Mouse (Mus musculus) hindbrain, embryonic 11.5 days (tissue): ENCODE measurements around the gene Endou. TPM values are rescaled to one million over a fixed set of nuclear protein-coding genes. Genes with fewer than 3 reads are reported as not detected.
A peak's percentile ranks its signal among the peaks of the same experiment; 100 is the strongest.

Experiments
- ATAC-seq: fragments of 200-750 bp; cut with Nextera tagmentation; 2 replicates; pipeline ENCODE4 v1.8.0; 2017; ENCODE audit warnings: mild to moderate bottlenecking, moderate TSS enrichment, moderate library complexity; ENCODE audit not compliant: low FRiP score
- DNase-seq: peaks from one replicate; pipeline ENCODE4 v3.0.0-alpha.2; 2015; ENCODE audit warnings: low spot score
- H3K27ac ChIP-seq: fragments of 300-500 bp; sonication (generic); 2 replicates; pipeline ENCODE4 v1.5.1; 2014; ENCODE audit warnings: mild to moderate bottlenecking, low read depth, low read length
- H3K27me3 ChIP-seq: fragments of 300-500 bp; sonication (generic); 2 replicates; pipeline ENCODE4 v1.6.1; 2014; ENCODE audit warnings: mild to moderate bottlenecking, low read length, moderate library complexity, mixed read lengths; ENCODE audit not compliant: control insufficient read depth, insufficient read depth
- H3K36me3 ChIP-seq: fragments of 300-500 bp; sonication (generic); 2 replicates; pipeline ENCODE4 v1.6.1; 2014; ENCODE audit warnings: mild to moderate bottlenecking, low read length, moderate library complexity, mixed read lengths; ENCODE audit not compliant: control insufficient read depth, insufficient read depth
- H3K4me1 ChIP-seq: fragments of 300-500 bp; sonication (generic); replicated peaks from 2 replicates; pipeline ENCODE4 v1.6.1; 2014; ENCODE audit warnings: low read length, mixed read lengths; ENCODE audit not compliant: control insufficient read depth, insufficient read depth
- H3K4me2 ChIP-seq: fragments of 300-500 bp; sonication (generic); replicated peaks from 2 replicates; pipeline ENCODE4 v1.6.1; 2014; ENCODE audit warnings: mild to moderate bottlenecking, low read depth, low read length
- H3K4me3 ChIP-seq: fragments of 300-500 bp; sonication (generic); 2 replicates; pipeline ENCODE4 v1.5.1; 2014; ENCODE audit warnings: low read depth, low read length
- H3K9ac ChIP-seq: fragments of 300-500 bp; sonication (generic); 2 replicates; pipeline ENCODE4 v1.6.1; 2014; ENCODE audit warnings: low read depth, low read length
- H3K9me3 ChIP-seq: fragments of 300-500 bp; sonication (generic); 2 replicates; pipeline ENCODE4 v1.6.1; 2016; ENCODE audit warnings: low read length; ENCODE audit not compliant: control insufficient read depth
- WGBS: fragments of 180-500 bp; shearing (Covaris S2); extraction: QIAGEN DNeasy Blood & Tissue Kit; methylation state at CpG from one replicate; pipeline ENCODE4 v1.1.7; 2014; 5-methylcytosine and 5-hydroxymethylcytosine counted together
- polyA plus RNA-seq: library from polyadenylated mRNA; unstranded; fragments of >200 nt; fragmentation: Nextera tagmentation; extraction: Ambion mirVana; gene quantifications from 2 replicates; pipeline ENCODE4 v1.2.1, GENCODE M21; 2014

Endou gene
- polyA plus RNA-seq, 1 experiment from 2014 or later: 0.11 TPM

GRCm38 (mm10) chr15:97749841-97750240, 18.7 kb upstream of the Endou start:
- peaks cover 2% of the 10 kb centered on the region; the same call in 1 of the 2 replicates for H3K4me1 ChIP-seq
- ATAC-seq: no peak

GRCm38 (mm10) chr15:97749397-97749796, 18.3 kb upstream of the Endou start:
- Histone ChIP-seq H3K36me3 (no peaks in the 10 kb centered on the region), H3K9me3 (no peaks in the 10 kb centered on the region), H3K4me2 (no peak overlapping the region), H3K4me1 (peaks cover 2% of the 10 kb centered on the region; the same call in 1 of the 2 replicates), H3K27me3 (no peaks in the 10 kb centered on the region), H3K27ac (no peak overlapping the region), H3K4me3 (no peak overlapping the region), H3K9ac (no peak overlapping the region)
- 88% methylated on average over 9 of the region's 9 CpGs for WGBS
- ATAC-seq (no peak), DNase-seq (no peak)

More at GRCm38 (mm10) chr15:97749841-97750240, 18.7 kb upstream of the Endou start:
- no peak overlapping the region for H3K9ac ChIP-seq
- no peaks in the 10 kb centered on the region for H3K36me3 ChIP-seq
- H3K4me2 ChIP-seq: no peak overlapping the region
- 89% methylated on average over 13 of the region's 13 CpGs for WGBS
- no peak for DNase-seq
- H3K4me3 ChIP-seq: no peak overlapping the region
- no peak overlapping the region for H3K27ac ChIP-seq
- no peaks in the 10 kb centered on the region for H3K9me3 ChIP-seq
- H3K27me3 ChIP-seq: no peaks in the 10 kb centered on the region

GRCm38 (mm10) chr15:97748964-97749363, 17.8 kb upstream of the Endou start:
- DNase-seq (no peak), ATAC-seq (no peak)
- 89% methylated on average over 4 of the region's 4 CpGs for WGBS

GRCm38 (mm10) chr15:97748309-97748708, 17.2 kb upstream of the Endou start:
- H3K4me1 ChIP-seq: peaks cover 2% of the 10 kb centered on the region; the same call in 1 of the 2 replicates
- ATAC-seq (peak; percentile 57), DNase-seq (peak; percentile 41)
- no peak overlapping the region for H3K4me3 ChIP-seq
- no peaks in the 10 kb centered on the region for H3K36me3 ChIP-seq
- no peak overlapping the region for H3K4me2 ChIP-seq
- H3K27me3 ChIP-seq: no peaks in the 10 kb centered on the region
- H3K9ac ChIP-seq: no peak overlapping the region
- 14% methylated on average over 10 of the region's 10 CpGs for WGBS
- H3K9me3 ChIP-seq: no peaks in the 10 kb centered on the region
- no peak overlapping the region for H3K27ac ChIP-seq

More at GRCm38 (mm10) chr15:97748964-97749363, 17.8 kb upstream of the Endou start:
- no peaks in the 10 kb centered on the region for H3K27me3 ChIP-seq
- H3K9me3 ChIP-seq: no peaks in the 10 kb centered on the region
- no peak overlapping the region for H3K4me3 ChIP-seq
- no peak overlapping the region for H3K9ac ChIP-seq
- peaks cover 2% of the 10 kb centered on the region; the same call in 1 of the 2 replicates for H3K4me1 ChIP-seq
- no peak overlapping the region for H3K4me2 ChIP-seq
- H3K27ac ChIP-seq: no peak overlapping the region
- H3K36me3 ChIP-seq: no peaks in the 10 kb centered on the region

DNA sequence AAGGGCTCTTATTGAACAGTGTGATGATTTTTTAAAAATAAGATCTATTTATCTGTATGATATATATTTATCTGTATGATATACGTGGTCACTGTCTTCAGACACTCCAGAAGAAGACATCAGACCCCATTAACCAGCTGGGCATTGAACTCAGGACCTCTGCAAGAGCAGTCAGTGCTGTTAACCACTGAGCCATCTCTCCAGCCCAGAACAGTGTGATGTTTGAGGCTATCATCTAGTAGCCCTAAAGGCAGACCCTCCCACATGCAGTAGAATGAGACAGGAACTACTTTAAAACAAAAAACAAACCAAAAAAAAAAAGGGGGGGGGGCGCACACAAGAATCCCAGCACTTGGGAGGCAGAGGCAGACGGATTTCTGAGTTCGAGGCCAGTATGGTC, 16.3 kb upstream of the Endou start:
- H3K9ac ChIP-seq: no peak overlapping the region
- 84% methylated on average over 4 of the region's 4 CpGs for WGBS

DNA sequence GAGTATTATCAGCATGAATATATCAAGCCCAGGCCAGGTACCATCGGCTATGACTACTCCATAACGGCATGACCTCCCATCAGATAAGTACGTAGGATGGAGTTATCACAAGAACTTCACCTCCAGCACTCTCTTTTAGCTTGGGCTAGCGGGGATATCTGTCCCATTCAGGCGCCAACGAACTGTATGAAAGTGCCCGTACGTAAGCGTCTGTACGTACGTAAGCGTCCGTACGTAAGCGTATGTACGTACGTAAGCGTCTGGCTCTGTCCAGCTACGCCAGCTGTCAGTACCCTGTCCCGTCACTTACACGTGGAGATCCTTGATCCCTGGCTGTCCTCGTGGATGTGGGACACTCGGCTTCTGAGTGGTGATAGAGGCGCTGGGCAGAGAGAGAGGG, 15.6 kb upstream of the Endou start:
- ATAC-seq (no peak), DNase-seq (no peak)
- Histone ChIP-seq H3K27me3 (no peaks in the 10 kb centered on the region), H3K9me3 (no peaks in the 10 kb centered on the region), H3K4me1 (peaks cover 2% of the 10 kb centered on the region; the same call in 1 of the 2 replicates), H3K36me3 (no peaks in the 10 kb centered on the region), H3K27ac (no peak overlapping the region), H3K9ac (no peak overlapping the region), H3K4me3 (no peak overlapping the region), H3K4me2 (no peak overlapping the region)
- WGBS: 96% methylated on average over 24 of the region's 24 CpGs

More for the DNA sequence above, 16.3 kb upstream of the Endou start:
- Histone ChIP-seq H3K4me1 (peaks cover 2% of the 10 kb centered on the region; the same call in 1 of the 2 replicates), H3K4me3 (no peak overlapping the region), H3K36me3 (no peaks in the 10 kb centered on the region), H3K9me3 (no peaks in the 10 kb centered on the region), H3K4me2 (no peak overlapping the region), H3K27me3 (no peaks in the 10 kb centered on the region), H3K27ac (no peak overlapping the region)
- no peak for ATAC-seq
- DNase-seq: no peak

DNA sequence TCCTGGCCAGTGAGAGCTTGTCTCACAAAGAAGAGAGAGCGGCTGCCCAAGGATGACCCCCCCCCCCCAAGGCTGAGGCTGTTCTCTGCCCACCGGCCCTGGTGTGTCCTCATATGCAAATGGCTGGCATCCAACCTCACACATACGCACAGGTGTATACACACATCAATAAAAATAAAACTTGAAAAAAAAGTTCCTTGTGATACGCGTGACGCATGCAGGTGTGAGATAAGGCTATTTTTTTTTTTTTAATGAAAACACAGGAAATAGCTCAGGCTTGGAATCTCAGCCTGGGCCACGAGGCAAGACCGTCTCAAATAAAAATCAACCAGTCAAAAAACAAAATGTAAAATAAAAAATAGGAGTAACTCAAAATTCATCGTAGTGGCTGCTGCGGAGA, 15.1 kb upstream of the Endou start:
- no peak for DNase-seq
- peaks cover 2% of the 10 kb centered on the region; the same call in 1 of the 2 replicates for H3K4me1 ChIP-seq
- no peak overlapping the region for H3K4me2 ChIP-seq
- no peaks in the 10 kb centered on the region for H3K36me3 ChIP-seq
- whole genome bisulfite sequencing: 91% methylated on average over 10 of the region's 10 CpGs
- no peak overlapping the region for H3K27ac ChIP-seq
- no peaks in the 10 kb centered on the region for H3K27me3 ChIP-seq
- no peak for ATAC-seq
- no peak overlapping the region for H3K9ac ChIP-seq
- H3K9me3 ChIP-seq: no peaks in the 10 kb centered on the region
- H3K4me3 ChIP-seq: no peak overlapping the region

GRCm38 (mm10) chr15:97745331-97745730, 14.2 kb upstream of the Endou start:
- WGBS: 71% methylated on average over 10 of the region's 10 CpGs
- no peak for DNase-seq
- Histone ChIP-seq H3K27ac (no peak overlapping the region), H3K27me3 (no peaks in the 10 kb centered on the region), H3K9ac (no peak overlapping the region), H3K4me3 (no peak overlapping the region), H3K4me1 (0 out of 2 replicates have a peak, but pooled peaks cover 2% of the 10 kb centered on the region), H3K9me3 (no peaks in the 10 kb centered on the region), H3K36me3 (no peaks in the 10 kb centered on the region), H3K4me2 (no peak overlapping the region)
- ATAC-seq: no peak

GRCm38 (mm10) chr15:97744930-97745329, 13.8 kb upstream of the Endou start:
- WGBS: 73% methylated on average over 10 of the region's 10 CpGs
- H3K9me3 ChIP-seq: no peaks in the 10 kb centered on the region
- no peak overlapping the region for H3K27ac ChIP-seq
- DNase-seq (no peak), ATAC-seq (no peak)
- H3K4me3 ChIP-seq: no peak overlapping the region
- 0 out of 2 replicates have a peak, but pooled peaks cover 2% of the 10 kb centered on the region for H3K4me1 ChIP-seq
- no peaks in the 10 kb centered on the region for H3K36me3 ChIP-seq
- no peak overlapping the region for H3K4me2 ChIP-seq
- no peaks in the 10 kb centered on the region for H3K27me3 ChIP-seq
- H3K9ac ChIP-seq: no peak overlapping the region
